Mouse (Mus musculus) cortical plate, adult 2 months (tissue): Measurements from ENCODE around the gene Robo1. TPM values are rescaled to one million over a fixed set of nuclear protein-coding genes. Genes with fewer than 3 reads are reported as not detected.

ENCODE experiments used
- H3K27ac ChIP-seq: fragments of 200-500 bp; 2 replicates; pipeline ENCODE4 v1.5.1; 2012; ENCODE audit warnings: low read length, control low read depth, inconsistent platforms; ENCODE audit not compliant: insufficient read depth
- H3K4me1 ChIP-seq: fragments of 200-500 bp; 2 replicates; pipeline ENCODE4 v1.6.1; 2011; ENCODE audit warnings: low read length; ENCODE audit not compliant: control insufficient read depth, insufficient read depth
- H3K4me3 ChIP-seq: fragments of 200-500 bp; 2 replicates; pipeline ENCODE4 v1.5.1; 2011; ENCODE audit warnings: mild to moderate bottlenecking, low read length, control low read depth; ENCODE audit not compliant: insufficient read depth
- CTCF ChIP-seq: fragments of 200-500 bp; IDR thresholded peaks from 2 replicates; pipeline ENCODE4 v1.5.1; 2011; ENCODE audit warnings: mild to moderate bottlenecking, control low read depth, low read length; ENCODE audit not compliant: insufficient read depth; ENCODE audit errors: extremely low read depth
- POLR2A ChIP-seq: fragments of 200-500 bp; IDR thresholded peaks from 2 replicates; pipeline ENCODE4 v1.6.1; 2011; ENCODE audit warnings: mild to moderate bottlenecking, low read length, control low read depth; ENCODE audit not compliant: insufficient read depth; ENCODE audit errors: extremely low read depth
- polyA plus RNA-seq: library from polyadenylated mRNA; depleted of rRNA; stranded (reverse); fragments of >200 nt; gene quantifications from 2 replicates; pipeline ENCODE4 v1.2.3, GENCODE M21; 2012

Gene Robo1
- polyA plus RNA-seq, 1 experiment: 14.1 TPM

DNA sequence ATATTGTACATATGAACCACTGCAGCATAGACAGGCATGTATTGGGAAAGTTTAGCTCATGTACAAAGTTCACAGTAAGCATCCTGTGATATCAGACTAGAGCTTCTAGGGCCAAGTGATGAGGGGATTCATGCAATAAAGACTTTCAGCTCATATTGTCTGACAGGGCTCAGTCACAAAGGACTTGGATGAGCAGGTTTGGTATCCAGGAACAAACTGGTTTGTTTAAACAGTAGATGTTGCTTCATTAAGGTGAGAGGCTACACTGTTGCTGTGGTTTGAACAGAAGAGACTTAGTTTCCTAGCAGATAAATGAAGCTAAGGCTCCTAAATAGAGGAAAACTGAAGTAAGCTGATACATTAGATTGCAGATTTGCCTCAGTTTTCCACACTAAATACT, 626.8 kb downstream of the Robo1 start:
- Histone ChIP-seq H3K27ac (no peak overlapping the region), H3K4me3 (no peak overlapping the region)
- no peak for TF ChIP-seq POLR2A
- no peak for TF ChIP-seq CTCF

DNA sequence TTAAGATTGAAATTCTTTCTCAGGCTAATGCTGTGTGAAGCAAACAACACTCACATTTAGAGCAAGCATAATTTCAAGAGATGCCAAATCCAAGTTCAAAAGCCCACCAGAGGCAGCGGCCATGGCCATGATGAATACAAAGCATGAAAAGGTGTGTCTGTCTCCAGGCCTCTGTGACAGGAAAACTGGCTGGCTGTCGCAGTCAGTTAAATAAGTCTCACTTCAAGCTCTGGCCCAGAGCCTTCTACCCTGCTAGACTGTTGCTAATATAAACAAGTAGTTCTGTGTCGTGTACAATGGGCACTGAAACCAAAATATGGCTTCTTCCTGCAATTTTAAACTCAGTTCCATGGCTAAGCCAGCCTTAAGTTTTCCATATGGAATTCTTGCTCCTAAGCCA, 629.1 kb downstream of the Robo1 start:
- Histone ChIP-seq H3K4me3 (no peak overlapping the region), H3K27ac (no peak overlapping the region), H3K4me1 (no peaks in the 10 kb centered on the region)
- TF ChIP-seq CTCF: no peak
- no peak for TF ChIP-seq POLR2A

More for the DNA sequence above, 626.8 kb downstream of the Robo1 start:
- no peaks in the 10 kb centered on the region for H3K4me1 ChIP-seq

DNA sequence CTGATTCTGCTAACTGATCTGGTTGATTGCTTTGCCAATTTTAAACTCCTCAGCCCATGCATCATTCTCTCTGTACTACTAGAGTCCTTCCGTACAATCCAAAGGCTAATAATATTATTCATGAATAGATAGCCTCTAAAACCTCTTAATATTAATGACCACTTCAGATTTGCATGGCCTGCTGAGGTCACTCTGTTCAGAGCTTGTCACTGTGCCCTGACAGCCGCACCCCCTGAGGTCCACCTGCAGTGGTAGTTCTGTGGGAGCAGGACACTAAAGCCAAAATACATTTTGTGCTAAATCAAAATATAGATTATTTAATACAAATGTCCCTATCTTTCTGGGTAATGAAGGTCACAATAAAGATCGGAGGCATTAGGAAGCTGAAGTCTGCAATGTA, 631.8 kb downstream of the Robo1 start:
- Histone ChIP-seq H3K4me1 (no peaks in the 10 kb centered on the region), H3K4me3 (no peak overlapping the region), H3K27ac (no peak overlapping the region)
- TF ChIP-seq CTCF: no peak
- TF ChIP-seq POLR2A: no peak

DNA sequence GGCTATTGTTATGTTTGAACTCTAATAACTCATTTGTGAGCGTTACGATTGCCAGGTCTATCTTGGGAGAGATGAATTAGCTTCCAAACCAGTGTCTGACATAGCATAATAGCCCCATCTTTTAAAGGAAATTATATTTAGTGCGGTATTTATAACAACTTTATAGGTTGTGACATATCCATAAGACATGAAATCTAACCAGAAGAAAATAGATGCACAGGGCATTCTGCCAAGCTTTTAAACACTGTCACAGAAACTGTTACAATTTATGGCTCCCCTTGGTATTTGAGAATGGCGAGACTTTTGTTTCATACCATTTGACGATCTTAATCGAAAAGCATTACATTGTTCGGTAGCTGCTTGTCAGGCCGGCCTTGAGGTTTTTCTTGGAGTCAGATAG, 632.7 kb downstream of the Robo1 start:
- no peaks in the 10 kb centered on the region for H3K4me1 ChIP-seq
- TF ChIP-seq POLR2A (no peak), CTCF (no peak)
- no peak overlapping the region for H3K4me3 ChIP-seq
- H3K27ac ChIP-seq: no peak overlapping the region

DNA sequence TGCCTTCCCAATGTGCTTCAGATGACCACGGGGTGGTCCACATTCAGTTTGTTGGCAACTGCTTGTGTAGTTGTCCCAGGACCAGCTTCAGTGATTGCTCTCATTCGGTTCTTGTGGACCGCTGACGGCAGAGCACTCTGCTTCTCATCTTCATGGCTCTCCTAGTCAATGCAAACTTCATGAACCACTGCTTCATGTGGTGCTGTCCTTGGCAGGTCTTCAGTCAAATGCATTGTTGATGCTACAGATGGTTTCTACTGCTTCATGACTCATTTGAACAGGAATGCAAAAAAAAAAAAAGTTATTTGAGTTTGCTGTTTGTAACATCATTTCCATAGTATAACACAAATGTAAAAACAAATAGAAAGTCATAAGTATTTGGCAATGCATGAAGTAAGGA, 636.3 kb downstream of the Robo1 start:
- H3K4me1 ChIP-seq: no peaks in the 10 kb centered on the region
- H3K4me3 ChIP-seq: no peak overlapping the region
- no peak overlapping the region for H3K27ac ChIP-seq
- TF ChIP-seq POLR2A (no peak), CTCF (no peak)

DNA sequence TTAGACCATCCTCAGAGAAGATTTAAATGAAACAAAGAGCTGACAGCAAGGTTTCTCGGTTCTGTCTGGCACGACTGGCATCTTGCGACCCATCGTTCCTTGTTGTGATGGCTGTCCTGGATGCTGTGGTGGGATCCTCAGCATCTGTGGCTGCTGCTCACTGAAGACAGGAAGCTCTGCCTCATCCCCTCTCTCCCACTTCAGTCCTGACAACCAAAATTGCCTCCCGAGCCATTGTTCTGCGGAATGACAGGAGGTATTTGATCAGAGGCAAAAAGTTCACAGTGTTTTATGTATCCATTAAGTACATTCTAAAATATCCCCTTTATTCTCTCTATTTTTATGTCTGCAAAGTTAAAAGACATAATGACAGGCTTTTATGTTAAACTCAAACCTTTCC, 643.9 kb downstream of the Robo1 start:
- no peaks in the 10 kb centered on the region for H3K4me1 ChIP-seq
- no peak overlapping the region for H3K4me3 ChIP-seq
- no peak overlapping the region for H3K27ac ChIP-seq
- no peak for TF ChIP-seq POLR2A
- no peak for TF ChIP-seq CTCF

DNA sequence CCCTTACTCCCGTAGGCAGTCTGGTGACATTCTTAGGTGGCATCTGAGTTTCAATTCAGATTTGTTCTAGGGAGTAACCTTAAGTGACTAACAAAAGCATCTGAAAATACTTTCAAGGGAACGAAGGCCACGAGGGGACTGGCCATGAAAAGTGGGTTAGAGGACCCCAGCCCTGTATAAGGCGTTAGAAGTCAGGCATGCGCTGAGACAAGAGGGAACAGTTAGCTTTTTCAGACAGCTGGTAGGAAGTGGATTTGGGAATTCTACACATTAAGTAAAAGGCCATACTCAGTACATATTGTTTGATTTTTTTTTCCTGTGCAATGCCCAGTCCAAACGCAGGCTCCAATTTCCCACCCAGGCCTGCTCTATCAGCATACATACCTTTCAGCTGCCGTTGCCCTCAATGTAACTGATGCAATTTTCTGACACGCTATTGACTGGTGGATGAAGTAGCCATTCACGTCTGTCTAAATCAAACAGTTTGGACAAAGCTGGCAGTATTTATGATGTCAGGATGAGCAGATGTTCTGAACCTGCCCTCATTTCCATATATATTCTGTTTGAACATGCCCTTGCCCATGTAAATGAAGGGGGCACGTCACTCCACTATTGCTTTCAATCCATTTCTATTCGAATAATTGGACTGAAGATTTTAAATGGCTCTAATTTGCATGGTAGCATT, 651.1 kb downstream of the Robo1 start:
- H3K27ac ChIP-seq: no peak overlapping the region
- no peaks in the 10 kb centered on the region for H3K4me1 ChIP-seq
- H3K4me3 ChIP-seq: no peak overlapping the region
- TF ChIP-seq CTCF (no peak), POLR2A (no peak)

DNA sequence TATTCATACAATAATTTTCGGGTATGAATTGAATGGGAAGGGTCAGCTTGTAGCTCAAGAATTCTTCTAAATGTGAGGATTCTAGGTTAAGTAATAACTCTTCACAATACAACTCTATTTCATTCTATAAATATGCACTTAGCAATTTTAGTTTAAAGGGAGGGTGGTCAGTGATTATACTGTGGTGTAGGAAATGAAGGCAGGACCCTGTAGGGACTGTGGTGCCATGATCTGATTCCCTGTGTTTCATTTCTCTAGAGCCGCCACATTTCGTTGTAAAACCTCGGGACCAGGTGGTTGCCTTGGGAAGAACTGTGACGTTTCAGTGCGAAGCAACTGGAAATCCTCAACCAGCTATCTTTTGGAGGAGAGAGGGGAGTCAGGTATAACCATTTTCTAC, 651.7 kb downstream of the Robo1 start:
- H3K4me3 ChIP-seq: no peak overlapping the region
- H3K4me1 ChIP-seq: no peaks in the 10 kb centered on the region
- H3K27ac ChIP-seq: no peak overlapping the region
- TF ChIP-seq CTCF (no peak), POLR2A (no peak)

DNA sequence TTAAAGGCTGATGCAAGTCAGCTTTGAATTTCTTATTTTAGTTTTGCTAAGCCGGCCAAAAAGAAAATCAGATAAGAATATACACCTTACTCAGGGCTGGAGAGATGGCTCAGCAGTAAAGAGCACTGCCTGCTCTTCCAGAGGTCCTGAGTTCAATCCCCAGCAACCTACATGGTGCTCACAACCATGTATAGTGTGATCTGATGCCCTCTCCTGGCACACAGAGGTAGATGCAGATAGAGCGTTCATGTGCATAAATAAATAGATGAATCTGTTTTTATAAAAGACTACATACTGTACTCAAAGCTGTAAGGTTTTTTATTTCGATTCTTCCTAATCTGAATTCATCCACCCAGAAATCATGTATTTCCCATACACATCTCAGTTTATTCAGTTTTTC, 655.7 kb downstream of the Robo1 start:
- no peak for TF ChIP-seq CTCF
- TF ChIP-seq POLR2A: no peak
- Histone ChIP-seq H3K27ac (no peak overlapping the region), H3K4me1 (no peaks in the 10 kb centered on the region; the same call in 1 of the 2 replicates), H3K4me3 (no peak overlapping the region)

DNA sequence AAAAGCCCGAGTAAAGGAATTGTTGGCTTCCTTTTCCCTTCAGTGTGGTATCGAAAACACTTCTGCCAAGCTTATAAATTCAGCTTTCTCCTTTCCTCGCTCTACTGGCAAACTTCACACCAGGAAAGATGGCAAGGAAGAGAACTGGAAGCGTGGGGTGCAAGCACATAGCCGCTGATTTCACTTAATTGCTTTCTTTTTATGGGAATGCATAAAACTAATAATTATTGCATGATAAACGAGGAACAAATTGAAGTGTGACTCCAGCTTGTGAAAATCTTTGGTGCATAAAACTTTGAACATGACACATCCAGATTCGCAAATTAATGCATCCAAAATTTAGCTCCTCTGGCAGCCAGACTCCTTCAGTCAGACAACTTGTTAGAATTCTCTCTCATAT, 659.4 kb downstream of the Robo1 start:
- Histone ChIP-seq H3K4me3 (no peak overlapping the region), H3K4me1 (no peaks in the 10 kb centered on the region; the same call in 1 of the 2 replicates), H3K27ac (no peak overlapping the region)
- TF ChIP-seq POLR2A (no peak), CTCF (no peak)

DNA sequence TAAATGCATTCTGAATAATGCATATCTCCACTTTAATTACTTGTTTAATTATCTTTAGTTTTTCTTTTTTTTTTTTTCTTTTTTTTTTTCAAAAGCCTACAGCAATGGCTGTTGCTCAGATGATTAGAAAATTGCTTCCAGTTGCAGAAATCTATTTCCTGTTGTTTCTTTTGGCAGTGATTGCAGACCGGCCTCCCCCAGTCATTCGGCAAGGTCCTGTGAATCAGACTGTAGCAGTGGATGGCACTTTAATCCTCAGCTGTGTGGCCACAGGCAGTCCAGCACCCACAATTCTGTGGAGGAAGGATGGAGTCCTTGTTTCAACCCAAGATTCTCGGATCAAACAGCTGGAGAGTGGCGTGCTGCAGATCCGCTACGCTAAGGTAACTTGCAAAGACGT, 661.9 kb downstream of the Robo1 start:
- no peak overlapping the region for H3K27ac ChIP-seq
- TF ChIP-seq CTCF (no peak), POLR2A (no peak)
- H3K4me1 ChIP-seq: no peaks in the 10 kb centered on the region; the same call in 1 of the 2 replicates
- H3K4me3 ChIP-seq: no peak overlapping the region
